Mouse (Mus musculus) common myeloid progenitor, adult 5-6 weeks (primary cell): ENCODE data around the gene Rxfp2. TPM values are rescaled to one million over a fixed set of nuclear protein-coding genes. Genes with fewer than 3 reads are reported as not detected.
A peak's percentile ranks its signal among the peaks of the same experiment; 100 is the strongest.

Experiments used
- ATAC-seq: replicated peaks from 2 replicates; pipeline ENCODE4 v1.8.0; 2016; ENCODE audit warnings: low read depth, mild to moderate bottlenecking, moderate TSS enrichment, inconsistent platforms; ENCODE audit not compliant: poor library complexity, severe bottlenecking
- total RNA-seq: library from RNA; stranded (forward); fragments of 200-1000, 187-1606 nt; gene quantifications from 2 replicates; pipeline ENCODE4 v1.2.3, GENCODE M21; 2017

Gene Rxfp2
- total RNA-seq, 1 experiment from 2014 or later: not detected

- ATAC-seq: no peak
These were observed 87.9 kb downstream of the Rxfp2 start for GRCm38 (mm10) chr5:150106358-150106757.

GRCm38 (mm10) chr5:150111236-150111635, 92.8 kb downstream of the Rxfp2 start:
- no peak for ATAC-seq

GRCm38 (mm10) chr5:150114007-150114406, 95.5 kb downstream of the Rxfp2 start:
- no peak for ATAC-seq

GRCm38 (mm10) chr5:150114778-150115177, 96.3 kb downstream of the Rxfp2 start:
- ATAC-seq: no peak

- peak; percentile 24 for ATAC-seq
These were observed 97.0 kb downstream of the Rxfp2 start for GRCm38 (mm10) chr5:150115271-150116092.

GRCm38 (mm10) chr5:150116216-150116905, 97.9 kb downstream of the Rxfp2 start:
- ATAC-seq: peak; percentile 12; the same call in 1 of the 2 replicates

GRCm38 (mm10) chr5:150116906-150117216, 98.4 kb downstream of the Rxfp2 start:
- ATAC-seq: no peak

- no peak for ATAC-seq
These were observed 99.6 kb downstream of the Rxfp2 start for GRCm38 (mm10) chr5:150118124-150118454.

- ATAC-seq: peak; percentile 85
These were observed 100.2 kb downstream of the Rxfp2 start, which contains the start of gene Fry for GRCm38 (mm10) chr5:150118455-150119241. Fry (plus strand) TSS chr5:150118645.

GRCm38 (mm10) chr5:150120676-150121075, 102.2 kb downstream of the Rxfp2 start:
- ATAC-seq: no peak

GRCm38 (mm10) chr5:150122095-150122494, 103.6 kb downstream of the Rxfp2 start:
- no peak for ATAC-seq

- ATAC-seq: no peak
These were observed 104.1 kb downstream of the Rxfp2 start for GRCm38 (mm10) chr5:150122571-150122970.

- ATAC-seq: no peak
These were observed 107.4 kb downstream of the Rxfp2 start for GRCm38 (mm10) chr5:150125920-150126319.

GRCm38 (mm10) chr5:150128432-150128831, 110.0 kb downstream of the Rxfp2 start:
- ATAC-seq: no peak

GRCm38 (mm10) chr5:150130144-150130543, 111.7 kb downstream of the Rxfp2 start:
- ATAC-seq: no peak

GRCm38 (mm10) chr5:150131166-150131565, 112.7 kb downstream of the Rxfp2 start:
- no peak for ATAC-seq

Other genes starting within 250 kb of the Rxfp2 start
- gene Fry, start 100.0 kb downstream of the Rxfp2 start, total RNA-seq: 11.4 and 22.5 TPM in 2 replicates